Mouse (Mus musculus) G1E-ER4 (cell line): ENCODE results near the gene Fgf5. TPM values are rescaled to one million over a fixed set of nuclear protein-coding genes. Genes with fewer than 3 reads are reported as not detected.

Experiments used
- GATA1 ChIP-seq: IDR thresholded peaks from one replicate; pipeline ENCODE4 v1.8.0; 2012; ENCODE audit warnings: low read length, inconsistent platforms
- polyA plus RNA-seq: library from polyadenylated mRNA; stranded (reverse); fragments of >175 nt; gene quantifications from 2 replicates; pipeline ENCODE4 v1.2.3, GENCODE M21; 2012

Fgf5 gene
- polyA plus RNA-seq, 1 experiment = not detected

DNA sequence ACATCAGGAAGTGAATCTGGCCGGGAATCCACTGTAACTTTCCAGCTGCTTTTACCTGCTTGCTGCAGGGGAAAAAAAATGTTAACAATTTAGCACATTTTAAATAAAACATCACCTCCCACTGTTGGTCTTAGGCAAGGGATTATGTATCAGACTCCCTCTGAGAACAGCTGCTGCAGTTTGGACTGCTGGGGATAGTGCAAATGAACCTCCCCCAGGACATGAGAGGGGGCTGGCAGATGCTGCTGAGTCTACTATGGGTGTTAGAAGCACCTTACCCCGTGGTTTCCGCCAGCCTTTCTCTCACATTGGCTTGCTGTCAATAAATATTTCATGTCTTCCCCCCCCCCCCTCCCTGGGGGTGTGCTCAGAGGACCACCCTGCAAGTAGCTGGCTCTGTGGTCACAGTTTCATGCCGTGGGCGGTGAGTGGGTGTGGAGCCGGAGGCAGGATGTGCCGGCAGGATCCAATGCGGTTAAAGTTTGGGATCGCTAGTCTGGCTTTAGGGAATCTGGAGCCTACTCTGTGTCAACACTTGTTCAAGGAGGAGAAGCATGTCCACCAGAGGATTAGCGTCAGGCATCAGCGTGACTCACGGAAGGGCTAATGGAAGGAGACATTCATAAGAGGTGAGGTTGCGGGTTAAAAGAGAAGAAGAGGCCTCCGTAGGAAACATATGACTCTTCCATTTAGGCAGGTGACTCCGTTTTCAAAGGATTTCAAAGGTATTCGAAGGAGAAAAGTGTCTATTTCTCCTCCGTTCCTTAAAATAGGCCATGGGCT is 29.9 kb downstream of the Fgf5 start:
- no peak for TF ChIP-seq GATA1

DNA sequence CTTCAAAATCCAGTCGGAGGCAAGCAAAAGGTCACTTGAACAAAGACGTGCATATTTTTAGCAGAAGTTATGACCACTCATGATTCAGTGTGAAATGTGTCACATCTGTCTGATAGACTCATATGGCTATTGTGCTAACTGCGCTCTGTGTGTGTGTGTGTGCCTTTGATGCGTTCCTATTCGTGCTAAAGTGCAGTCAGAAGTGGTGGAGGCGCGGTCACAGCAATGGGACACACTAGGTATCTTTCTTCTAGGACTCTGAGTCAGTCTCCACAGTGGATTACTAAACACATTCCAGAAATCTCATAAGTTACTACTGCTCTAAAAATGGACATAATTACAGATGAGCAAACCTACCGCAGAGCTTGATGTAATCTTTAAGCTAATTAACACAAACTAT is 36.7 kb downstream of the Fgf5 start:
- TF ChIP-seq GATA1 = no peak

DNA sequence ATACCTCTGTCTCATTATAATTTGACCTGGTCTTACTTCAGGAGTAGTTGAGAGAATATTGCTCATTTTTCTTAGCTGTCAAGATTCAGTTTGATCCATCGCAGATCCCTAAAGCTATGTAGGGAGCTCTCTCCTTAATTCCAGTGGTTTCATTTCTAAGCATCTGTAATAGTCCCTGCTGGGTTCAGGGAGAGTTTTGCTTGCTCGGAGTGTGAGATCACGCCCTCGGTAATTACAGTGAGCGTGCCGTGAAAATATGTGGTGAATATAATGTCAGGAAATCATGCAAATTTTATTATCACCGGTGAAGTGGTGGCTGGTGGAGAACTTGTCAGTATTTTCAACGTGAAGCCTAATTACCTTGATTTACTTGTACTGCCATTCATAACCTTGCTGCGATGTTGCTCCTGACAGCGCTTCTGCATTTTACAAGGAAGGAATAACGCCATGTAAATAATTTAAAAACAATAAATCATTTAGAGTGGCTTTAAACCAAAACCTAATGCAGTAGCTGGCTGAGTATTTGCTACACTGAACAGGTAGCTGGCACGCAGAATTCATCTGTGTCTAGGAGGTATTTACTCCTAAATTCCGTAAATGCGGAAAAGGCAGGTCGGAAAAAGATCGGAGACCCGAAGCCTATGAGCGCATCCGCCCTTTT is 38.5 kb downstream of the Fgf5 start:
- TF ChIP-seq GATA1 = no peak

DNA sequence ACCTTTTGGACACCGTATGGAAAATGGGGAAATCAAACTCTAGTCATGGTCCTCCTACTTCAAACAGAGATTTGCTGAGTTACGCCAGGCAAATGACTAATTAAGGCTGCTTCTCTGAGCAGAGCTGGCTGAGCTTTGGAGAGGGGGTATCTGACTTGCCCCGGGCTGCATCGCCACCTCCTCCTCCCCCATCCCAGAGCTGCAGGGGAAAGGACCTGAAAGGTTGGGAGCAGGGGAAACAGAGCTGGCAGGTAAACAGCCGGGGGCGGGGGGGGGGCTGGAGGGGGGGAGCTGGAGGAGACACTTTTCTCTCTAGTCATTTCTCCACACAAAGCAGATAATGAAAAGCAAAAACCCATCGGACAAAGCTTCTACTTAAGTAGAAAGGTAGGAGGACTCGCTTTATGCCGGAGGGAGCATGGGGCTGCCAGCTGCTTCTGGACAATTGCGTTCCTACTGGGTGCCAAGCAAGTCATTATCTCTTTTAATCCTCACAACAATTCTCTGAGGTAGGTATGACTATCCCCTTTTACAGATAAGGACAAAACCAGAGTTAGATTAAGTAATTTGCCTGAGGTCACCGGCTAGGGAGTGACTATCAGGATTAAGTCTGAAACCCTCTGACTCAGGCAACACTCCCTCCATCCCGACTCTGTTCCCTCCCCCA is 39.2 kb downstream of the Fgf5 start:
- TF ChIP-seq GATA1 = no peak

DNA sequence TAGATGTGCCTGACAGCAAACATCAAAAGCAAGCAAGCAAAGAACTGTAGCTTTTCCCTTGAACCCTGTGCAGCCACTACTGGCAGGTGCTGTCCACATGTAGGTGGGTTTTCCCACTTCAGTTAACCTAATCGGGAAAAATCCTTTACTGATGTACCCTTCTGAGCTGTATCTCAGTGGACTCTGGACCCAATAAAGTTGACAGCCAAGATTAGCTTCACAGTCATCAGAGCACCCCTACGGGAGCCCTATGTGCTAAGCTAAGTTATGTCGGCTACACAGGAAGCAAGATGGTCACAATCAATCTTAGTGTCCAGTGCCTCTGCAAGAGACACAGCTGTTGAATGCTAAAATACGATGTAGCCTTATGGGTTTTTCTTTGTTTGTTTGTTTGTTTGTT is 46.1 kb downstream of the Fgf5 start:
- TF ChIP-seq GATA1 = no peak

DNA sequence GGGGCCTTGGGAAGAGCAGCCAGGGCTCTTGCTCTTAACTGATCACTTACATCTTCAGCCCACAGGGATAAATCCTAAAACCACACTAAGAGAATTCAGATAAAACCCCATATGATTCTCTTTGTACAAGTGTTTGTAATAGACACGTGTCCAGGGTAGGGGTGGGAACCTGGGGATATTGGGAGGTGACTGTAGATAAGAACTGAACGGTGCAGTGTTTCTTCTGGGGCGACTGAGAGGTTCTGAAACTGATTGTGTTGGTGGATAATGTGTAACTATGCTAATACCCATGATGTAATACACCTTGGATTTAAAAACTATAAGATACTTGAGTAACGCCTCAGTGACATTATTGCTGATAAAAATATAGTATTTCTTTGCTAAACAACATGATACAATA is 51.7 kb downstream of the Fgf5 start:
- TF ChIP-seq GATA1 = no peak

DNA sequence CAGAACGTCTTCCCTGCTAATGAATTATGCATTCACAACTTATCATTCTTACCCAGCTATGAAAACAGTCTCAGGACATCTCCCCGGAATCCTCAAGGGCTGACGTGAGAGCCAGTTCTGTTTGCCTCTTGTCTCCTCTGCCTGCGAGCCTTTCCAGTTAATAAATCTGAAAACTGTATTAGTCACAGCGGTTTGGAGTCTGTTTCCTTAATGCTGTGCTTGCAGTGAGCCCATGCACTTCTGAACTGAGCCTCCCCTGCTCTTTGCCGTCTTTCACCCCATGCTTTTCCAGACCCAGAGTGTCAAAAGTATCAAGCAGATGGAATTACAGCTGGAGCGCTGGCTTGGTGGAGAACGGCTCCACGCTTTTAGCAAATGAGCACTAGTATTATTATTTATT is 52.5 kb downstream of the Fgf5 start:
- TF ChIP-seq GATA1 = no peak

DNA sequence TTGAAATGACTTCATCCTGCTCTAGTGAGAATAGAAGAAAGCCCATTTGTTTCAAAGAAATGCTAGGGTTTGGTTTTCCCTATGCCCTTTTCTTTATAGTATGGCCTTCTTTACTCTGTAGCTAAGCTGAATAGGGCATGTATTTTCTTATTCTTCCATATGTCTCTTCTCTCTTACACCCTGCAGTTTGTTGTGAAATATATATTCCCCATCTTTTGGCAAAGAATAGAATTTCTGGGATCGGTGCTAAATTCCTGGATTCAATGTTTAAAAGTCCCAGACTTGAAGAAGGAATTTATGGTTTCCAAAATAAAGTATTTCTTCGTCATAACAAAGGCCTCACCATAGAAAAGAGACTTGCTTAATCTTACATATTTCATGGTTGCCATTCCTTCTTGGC is 72.6 kb downstream of the Fgf5 start:
- TF ChIP-seq GATA1 = no peak

Other genes with a start within 250 kb of the Fgf5 start
- gene Antxr2, start 223.1 kb upstream of the Fgf5 start, polyA plus RNA-seq = not detected in 2 replicates
- not detected in 2 replicates for gene Prdm8, start 87.0 kb upstream of the Fgf5 start, polyA plus RNA-seq
- not detected in 2 replicates for gene Cfap299, start 75.1 kb downstream of the Fgf5 start, polyA plus RNA-seq